Comparison of ENCODE assay signal across 17 mouse cellular contexts in genomic region chr1:44063439-44063838, GRCm38 (mm10). TPM values are rescaled to one million over a fixed set of nuclear protein-coding genes. Genes with fewer than 3 reads are reported as not detected.
DNase-seq lines count a peak whose midpoint lies in the region; TF ChIP-seq lines count a peak whose summit lies in the region.
"Had no signal": no experiment of that assay in that cellular context is flagged by ENCODE, and none has a peak within 500 bp of the region (broad histone marks: within the 10 kb centered on the region; RNA-seq: fewer than 3 reads in every experiment).

No protein-coding gene starts in this region.

- no peak for TF ChIP-seq RAD21 in CH12.LX (IDR thresholded peaks at IDR 0.05; ENCODE audit: low read depth, low read length)

- no peak overlapping the region for H3K4me2 ChIP-seq in CH12.LX (ENCODE audit: insufficient read depth, low read depth, poor library complexity, severe bottlenecking)

- no peak overlapping the region for H3K27ac ChIP-seq in CH12.LX (ENCODE audit: insufficient read depth, low read depth)
- H3K27ac ChIP-seq in gastrocnemius, adult 2 months, result no peak overlapping the region

- H3K9me3 ChIP-seq in CH12.LX (replicated peaks; ENCODE audit: low read length), result no peaks in the 10 kb centered on the region
- H3K9me3 ChIP-seq: G1E had no signal

- TF ChIP-seq CTCF in CH12.LX (conservative IDR thresholded peaks at IDR 0.05 in 1 of 2, IDR thresholded peaks at IDR 0.05 in 1 of 2; ENCODE audit: low read depth in 2 of 2, low read length in 2 of 2), result no peak
- TF ChIP-seq CTCF in gastrocnemius, adult 2 months (IDR thresholded peaks at IDR 0.05), result no peak

- no peaks in the 10 kb centered on the region for H3K27me3 ChIP-seq in CH12.LX (replicated peaks)

- H3K9ac ChIP-seq in CH12.LX (ENCODE audit: insufficient read depth, low read depth), result no peak overlapping the region

- H3K4me1 ChIP-seq in CH12.LX (ENCODE audit: control insufficient read depth in 1 of 2, insufficient read depth in 2 of 2), result peaks cover 0 to 16% of the 10 kb centered on the region in 2 experiments; a peak in 2 of 4 replicates

- in situ Hi-C loops in CH12.LX (cut with MboI; ENCODE audit: low pct_ligation_motif_present, low pct_unique_long_range_greater_than_20kb, low sequenced_read_pairs), result loop anchor here (5.0 to 10.0 kb wide), 2 partner anchors 161 to 419 kb away; no protein-coding TSS in a partner anchor

- H3K36me3 ChIP-seq in CH12.LX (replicated peaks in 1 of 2; ENCODE audit: control insufficient read depth in 1 of 2, insufficient read depth in 1 of 2, low read length in 1 of 2), result no peaks in the 10 kb centered on the region
- H3K36me3 ChIP-seq: G1E had no signal

- no peaks in the 10 kb centered on the region for H3K79me2 ChIP-seq in CH12.LX (replicated peaks; ENCODE audit: control insufficient read depth, extremely low read depth, insufficient read depth, poor library complexity, severe bottlenecking)

- intact Hi-C loops in gastrocnemius, adult 2 months (cut with DNase I), result no loop called here

- no peak overlapping the region for H3K4me3 ChIP-seq in CH12.LX (replicated peaks in 1 of 3; ENCODE audit: low read depth in 2 of 3, low read length in 2 of 3, poor library complexity in 1 of 3)
- H3K4me3 ChIP-seq in gastrocnemius, adult 2 months, result no peak overlapping the region

- TF ChIP-seq POLR2A in CH12.LX (IDR thresholded peaks at IDR 0.05; ENCODE audit: low read depth, low read length), result no peak

- no peak for DNase-seq in CH12.LX (ENCODE audit: extremely low read depth)
- DNase-seq in gastrocnemius, adult 2 months, result no peak
- DNase-seq: adrenal gland, adult 2 months; adrenal gland, adult 8-10 months; adrenal gland, postnatal 10 days; adrenal gland, postnatal 14 days; adrenal gland, postnatal 25 days; adrenal gland, postnatal 36 days; B cell, adult 2 months; cerebellum, adult 11 months; cerebellum, adult 11-12 months; cerebellum, adult 18-20 months; cerebellum, adult 2 months; cerebellum, adult 8-10 months had no signal

- dilution Hi-C loops in CH12.LX (cut with MboI; ENCODE audit: extremely low pct_ligation_motif_present, extremely low pct_unique_long_range_greater_than_20kb, low sequenced_read_pairs), result no loop called here

- no peak for TF ChIP-seq EP300 in CH12.LX (IDR thresholded peaks at IDR 0.05; ENCODE audit: low read length)

TF ChIP-seq in CH12.LX, 34 proteins besides CTCF, POLR2A, EP300 and RAD21:
- peak; percentile 93 for TF ChIP-seq ZKSCAN1 (IDR thresholded peaks at IDR 0.05; ENCODE audit: borderline replicate concordance, low read depth, low read length)
- no peak for TF ChIP-seq BHLHE40 (IDR thresholded peaks at IDR 0.05; ENCODE audit: low read depth, low read length)

RNA-seq across cellular contexts. Expression of gene Gm8251, which starts 1.7 kb away (rescaled TPM):
- total RNA-seq in CH12.LX (2012; rRNA removed), result 0.08 and 0.13 TPM in 2 replicates
- 0.13 and 0.24 TPM in 2 replicates for total RNA-seq in CH12.LX (2014; rRNA removed)
- 0.23 and 0.34 TPM in 2 replicates for polyA plus RNA-seq in CH12.LX (2012; ENCODE audit: insufficient read length, low read depth)
- total RNA-seq in gastrocnemius, adult 2 months (2021), result not detected
- total RNA-seq: adrenal gland, postnatal 14 days; adrenal gland, postnatal 4 days had no signal
- polyA plus RNA-seq: adrenal gland, adult 2 months had no signal

RNA-seq across cellular contexts. Expression of gene Tex30, which starts 38.8 kb away (rescaled TPM):
- total RNA-seq in CH12.LX (2012; rRNA removed), result 54.2 and 69.8 TPM in 2 replicates
- total RNA-seq in CH12.LX (2014; rRNA removed), result 196 and 211 TPM in 2 replicates
- polyA plus RNA-seq in CH12.LX (2012; ENCODE audit: insufficient read length, low read depth), result 89.6 and 111 TPM in 2 replicates
- 1 to 10 TPM; 4.9 to 6.1 TPM for total RNA-seq in gastrocnemius, adult 2 months (2021)

RNA-seq across cellular contexts. Expression of gene Mettl21c, which starts 43.6 kb away (rescaled TPM):
- 0.13 and 0.17 TPM in 2 replicates for total RNA-seq in CH12.LX (2012; rRNA removed)
- 0.31 and 0.47 TPM in 2 replicates for total RNA-seq in CH12.LX (2014; rRNA removed)
- polyA plus RNA-seq in CH12.LX (2012; ENCODE audit: insufficient read length, low read depth), result 0.16 and 0.37 TPM in 2 replicates
- 100 to 1,000 TPM in 1 of 2 experiments, 10 to 100 TPM in 1; 79.9 to 203 TPM for total RNA-seq in gastrocnemius, adult 2 months (2021)
- total RNA-seq: adrenal gland, adult 18-20 months; adrenal gland, adult 2 months; adrenal gland, postnatal 14 days; adrenal gland, postnatal 25 days; adrenal gland, postnatal 36 days had no signal
- polyA plus RNA-seq: adrenal gland, adult 2 months; cerebellum, adult 2 months; G1E had no signal

RNA-seq across cellular contexts. Expression of gene Kdelc1, which starts 55.2 kb away (rescaled TPM):
- total RNA-seq in CH12.LX (2012; rRNA removed) (0.04 TPM in 1 of 2 replicates, not detected in the other), CH12.LX (2014; rRNA removed) (not detected in 2 replicates)
- polyA plus RNA-seq in CH12.LX (2012; ENCODE audit: insufficient read length, low read depth), result 0.16 TPM in 1 of 2 replicates, not detected in the other
- total RNA-seq in gastrocnemius, adult 2 months (2021), result 1 to 10 TPM; 5.4 to 7.8 TPM

RNA-seq across cellular contexts. Expression of gene Bivm, which starts 55.3 kb away (rescaled TPM):
- total RNA-seq in CH12.LX (2012; rRNA removed) (0.04 TPM in 1 of 2 replicates, not detected in the other), CH12.LX (2014; rRNA removed) (0.05 and 0.11 TPM in 2 replicates)
- 0.07 and 0.09 TPM in 2 replicates for polyA plus RNA-seq in CH12.LX (2012; ENCODE audit: insufficient read length, low read depth)
- 1 to 10 TPM; 7.8 to 9.4 TPM for total RNA-seq in gastrocnemius, adult 2 months (2021)

Comparison
In these comparisons a context has a peak if more than half of its experiments do, and no peak if none do; other contexts are left out.
1. RNA of gene Tex30, which starts 38.8 kb away (total RNA-seq): 54.2 to 211 TPM in CH12.LX; 4.9 to 6.1 TPM in gastrocnemius, adult 2 months; every median in the first group is over 4 times any median in the second.
2. RNA of gene Mettl21c, which starts 43.6 kb away (total RNA-seq): 79.9 to 203 TPM in gastrocnemius, adult 2 months; 0.13 to 0.47 TPM in CH12.LX; every median in the first group is over 10 times any median in the second.